Mouse (Mus musculus) hindbrain, embryonic 15.5 days (tissue): Measurements from ENCODE around the gene Scai. TPM values are rescaled to one million over a fixed set of nuclear protein-coding genes. Genes with fewer than 3 reads are reported as not detected.

ENCODE experiments used
- ATAC-seq: fragments of 200-750 bp; cut with Nextera tagmentation; 2 replicates; pipeline ENCODE4 v1.8.0; 2017; ENCODE audit warnings: low read depth, moderate number of reproducible peaks, moderate TSS enrichment; ENCODE audit not compliant: low FRiP score
- H3K27ac ChIP-seq: fragments of 300-500 bp; sonication (generic); replicated peaks from 2 replicates; pipeline ENCODE4 v1.5.1; 2015; ENCODE audit warnings: mild to moderate bottlenecking, inconsistent platforms
- H3K27me3 ChIP-seq: fragments of 300-500 bp; sonication (generic); 2 replicates; pipeline ENCODE4 v1.6.1; 2015; ENCODE audit warnings: control low read depth, inconsistent platforms
- H3K36me3 ChIP-seq: fragments of 300-500 bp; sonication (generic); 2 replicates; pipeline ENCODE4 v1.6.1; 2015; ENCODE audit warnings: control low read depth, inconsistent platforms
- H3K4me1 ChIP-seq: fragments of 300-500 bp; sonication (generic); replicated peaks from 2 replicates; pipeline ENCODE4 v1.6.1; 2015; ENCODE audit warnings: control low read depth, inconsistent platforms
- H3K4me2 ChIP-seq: fragments of 300-500 bp; sonication (generic); 2 replicates; pipeline ENCODE4 v1.6.1; 2015; ENCODE audit warnings: moderate library complexity, mild to moderate bottlenecking, inconsistent platforms
- H3K4me3 ChIP-seq: fragments of 300-500 bp; sonication (generic); 2 replicates; pipeline ENCODE4 v1.5.1; 2015; ENCODE audit warnings: mild to moderate bottlenecking, inconsistent platforms
- H3K9ac ChIP-seq: fragments of 300-500 bp; sonication (generic); 2 replicates; pipeline ENCODE4 v1.6.1; 2015; ENCODE audit warnings: inconsistent platforms
- H3K9me3 ChIP-seq: fragments of 300-500 bp; sonication (generic); 2 replicates; pipeline ENCODE4 v1.6.1; 2016; ENCODE audit warnings: control low read depth, inconsistent platforms
- WGBS: fragments of 180-500 bp; shearing (Covaris S2); methylation state at CpG from one replicate; pipeline ENCODE4 v1.1.7; 2015; 5-methylcytosine and 5-hydroxymethylcytosine counted together
- polyA plus RNA-seq: library from polyadenylated mRNA; unstranded; fragments of >200 nt; fragmentation: Nextera tagmentation; extraction: Ambion mirVana; gene quantifications from 2 replicates; pipeline ENCODE4 v1.2.1, GENCODE M21; 2015

Scai gene
- polyA plus RNA-seq, 1 experiment from 2014 or later, result 15.4 TPM

GRCm38 (mm10) chr2:39185942-39186341, 4.6 kb downstream of the Scai start:
- Histone ChIP-seq H3K9ac (no peak overlapping the region), H3K4me2 (no peak overlapping the region), H3K4me3 (no peak overlapping the region), H3K27me3 (no peaks in the 10 kb centered on the region), H3K4me1 (peaks cover 20% of the 10 kb centered on the region), H3K9me3 (no peaks in the 10 kb centered on the region), H3K27ac (no peak overlapping the region), H3K36me3 (peaks cover 6% of the 10 kb centered on the region; the same call in 1 of the 2 replicates)
- no peak for ATAC-seq
- 73% methylated on average over 3 of the region's 3 CpGs for WGBS

GRCm38 (mm10) chr2:39183587-39183986, 6.9 kb downstream of the Scai start:
- WGBS, result 86% methylated on average over 2 of the region's 2 CpGs
- no peak overlapping the region for H3K27ac ChIP-seq
- H3K9me3 ChIP-seq, result no peaks in the 10 kb centered on the region
- H3K4me1 ChIP-seq, result peaks cover 7% of the 10 kb centered on the region
- H3K4me2 ChIP-seq, result no peak overlapping the region
- H3K4me3 ChIP-seq, result no peak overlapping the region
- peak; percentile 46; the same call in 1 of the 2 replicates for ATAC-seq
- no peaks in the 10 kb centered on the region for H3K27me3 ChIP-seq
- H3K9ac ChIP-seq, result no peak overlapping the region
- H3K36me3 ChIP-seq, result peaks cover 17% of the 10 kb centered on the region

DNA sequence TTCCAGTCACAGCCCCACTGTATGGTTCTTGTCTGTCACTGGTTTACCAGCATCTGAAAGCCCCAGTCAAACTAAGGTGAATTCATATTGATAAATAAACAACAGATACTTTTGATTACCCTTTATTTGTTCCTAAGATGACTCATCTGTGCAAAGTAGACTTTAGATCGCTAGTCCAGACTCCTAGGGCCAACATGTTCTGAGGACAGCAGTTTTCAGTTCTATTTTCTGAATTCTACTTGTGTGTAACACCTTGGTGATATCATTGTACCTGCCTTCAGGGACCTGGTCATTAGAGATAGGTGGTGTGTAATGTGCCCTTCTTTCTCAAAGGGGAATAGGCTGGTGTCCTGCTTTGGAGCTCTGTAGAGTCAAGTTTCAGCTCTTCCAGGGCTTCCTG, 29.5 kb downstream of the Scai start:
- H3K4me3 ChIP-seq, result no peak overlapping the region
- H3K9ac ChIP-seq, result no peak overlapping the region
- H3K9me3 ChIP-seq, result no peaks in the 10 kb centered on the region
- no peak overlapping the region for H3K27ac ChIP-seq
- no peaks in the 10 kb centered on the region for H3K4me1 ChIP-seq
- ATAC-seq, result no peak
- no peaks in the 10 kb centered on the region for H3K27me3 ChIP-seq
- peaks cover 4% of the 10 kb centered on the region; the same call in 1 of the 2 replicates for H3K36me3 ChIP-seq
- 95% methylated on average over 1 of the region's 1 CpGs for WGBS
- no peak overlapping the region for H3K4me2 ChIP-seq

DNA sequence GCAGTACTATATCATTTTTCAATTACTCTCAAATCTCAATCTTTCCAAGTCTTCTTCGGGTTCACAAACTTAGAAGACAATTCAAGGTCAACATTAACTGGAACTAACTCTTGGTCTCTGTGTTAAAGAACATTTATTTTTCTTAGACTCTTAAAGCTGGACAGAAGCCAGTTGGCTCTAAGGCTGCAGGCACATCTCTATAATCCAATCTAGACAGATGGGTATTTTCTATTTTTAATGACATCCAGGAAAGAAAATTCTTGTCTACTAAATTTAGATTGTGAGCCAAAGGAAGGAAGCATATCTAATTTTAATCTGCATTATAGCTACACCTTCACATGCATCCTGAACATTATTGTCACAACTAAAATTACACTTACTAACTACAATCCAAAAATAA, 32.6 kb downstream of the Scai start:
- Histone ChIP-seq H3K9me3 (no peaks in the 10 kb centered on the region), H3K4me2 (no peak overlapping the region), H3K27ac (no peak overlapping the region), H3K27me3 (no peaks in the 10 kb centered on the region), H3K4me3 (no peak overlapping the region), H3K4me1 (no peaks in the 10 kb centered on the region), H3K36me3 (peaks cover 4% of the 10 kb centered on the region; the same call in 1 of the 2 replicates), H3K9ac (no peak overlapping the region)
- WGBS, result 69% methylated on average over 1 of the region's 1 CpGs
- ATAC-seq, result no peak

DNA sequence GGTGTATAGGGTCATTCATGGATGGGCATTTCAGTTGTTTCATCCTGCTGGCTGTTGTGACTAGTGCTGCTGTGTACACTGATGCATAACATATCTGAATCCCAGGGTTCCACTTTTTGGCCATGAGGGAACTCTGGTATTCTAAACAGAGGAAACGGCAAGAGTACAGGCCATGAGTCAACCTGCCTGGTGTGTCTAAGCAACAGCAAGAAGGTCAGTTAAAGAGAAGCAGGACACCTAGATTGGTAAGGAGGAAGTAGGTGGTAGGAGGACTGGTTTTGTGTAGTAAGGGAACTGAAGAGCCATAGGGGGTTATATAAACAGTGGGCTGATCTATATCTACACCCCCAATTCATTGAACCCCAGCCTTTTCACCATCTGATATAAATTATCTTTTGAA, 33.7 kb downstream of the Scai start:
- WGBS, result 62% methylated on average over 1 of the region's 1 CpGs
- no peak overlapping the region for H3K4me2 ChIP-seq
- H3K36me3 ChIP-seq, result peaks cover 4% of the 10 kb centered on the region; the same call in 1 of the 2 replicates
- H3K4me3 ChIP-seq, result no peak overlapping the region
- no peaks in the 10 kb centered on the region for H3K27me3 ChIP-seq
- no peaks in the 10 kb centered on the region for H3K9me3 ChIP-seq
- no peak overlapping the region for H3K9ac ChIP-seq
- no peak for ATAC-seq
- no peak overlapping the region for H3K27ac ChIP-seq
- H3K4me1 ChIP-seq, result no peaks in the 10 kb centered on the region

GRCm38 (mm10) chr2:39150943-39151342, 39.6 kb downstream of the Scai start:
- ATAC-seq, result no peak
- WGBS, result 68% methylated on average over 2 of the region's 2 CpGs
- H3K9ac ChIP-seq, result no peak overlapping the region
- no peaks in the 10 kb centered on the region for H3K4me1 ChIP-seq
- no peak overlapping the region for H3K27ac ChIP-seq
- H3K4me3 ChIP-seq, result no peak overlapping the region
- H3K9me3 ChIP-seq, result no peaks in the 10 kb centered on the region
- no peaks in the 10 kb centered on the region for H3K36me3 ChIP-seq
- H3K4me2 ChIP-seq, result no peak overlapping the region
- H3K27me3 ChIP-seq, result no peaks in the 10 kb centered on the region

GRCm38 (mm10) chr2:39148075-39148474, 42.5 kb downstream of the Scai start:
- Histone ChIP-seq H3K36me3 (no peaks in the 10 kb centered on the region), H3K4me2 (no peak overlapping the region), H3K4me1 (no peaks in the 10 kb centered on the region), H3K27me3 (no peaks in the 10 kb centered on the region), H3K27ac (no peak overlapping the region), H3K4me3 (no peak overlapping the region), H3K9ac (no peak overlapping the region), H3K9me3 (no peaks in the 10 kb centered on the region)
- ATAC-seq, result no peak
- 52% methylated on average over 2 of the region's 2 CpGs for WGBS

DNA sequence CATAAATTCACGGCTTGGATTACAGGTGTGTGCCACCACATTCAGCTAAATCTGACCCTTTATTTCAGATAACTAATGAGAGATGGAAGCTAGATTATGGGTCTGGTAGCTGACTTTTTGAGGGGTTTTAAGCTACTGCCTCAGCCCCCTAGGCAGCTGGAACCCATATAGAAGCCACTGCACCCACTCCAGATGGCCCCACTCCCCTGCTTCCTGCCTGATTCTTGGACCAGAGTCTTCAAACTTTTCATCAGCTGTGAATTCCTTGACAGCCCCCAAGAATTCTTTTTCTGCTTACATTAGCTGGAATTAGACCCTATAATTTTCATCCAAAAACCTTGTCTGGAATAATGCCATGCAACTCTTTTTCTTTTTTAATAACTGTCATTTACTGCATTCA, 44.1 kb downstream of the Scai start:
- H3K9ac ChIP-seq, result no peak overlapping the region
- H3K9me3 ChIP-seq, result no peaks in the 10 kb centered on the region
- H3K36me3 ChIP-seq, result no peaks in the 10 kb centered on the region
- ATAC-seq, result no peak
- no peak overlapping the region for H3K4me2 ChIP-seq
- no peak overlapping the region for H3K4me3 ChIP-seq
- 87% methylated on average over 1 of the region's 1 CpGs for WGBS
- no peak overlapping the region for H3K27ac ChIP-seq
- H3K4me1 ChIP-seq, result no peaks in the 10 kb centered on the region
- no peaks in the 10 kb centered on the region for H3K27me3 ChIP-seq

DNA sequence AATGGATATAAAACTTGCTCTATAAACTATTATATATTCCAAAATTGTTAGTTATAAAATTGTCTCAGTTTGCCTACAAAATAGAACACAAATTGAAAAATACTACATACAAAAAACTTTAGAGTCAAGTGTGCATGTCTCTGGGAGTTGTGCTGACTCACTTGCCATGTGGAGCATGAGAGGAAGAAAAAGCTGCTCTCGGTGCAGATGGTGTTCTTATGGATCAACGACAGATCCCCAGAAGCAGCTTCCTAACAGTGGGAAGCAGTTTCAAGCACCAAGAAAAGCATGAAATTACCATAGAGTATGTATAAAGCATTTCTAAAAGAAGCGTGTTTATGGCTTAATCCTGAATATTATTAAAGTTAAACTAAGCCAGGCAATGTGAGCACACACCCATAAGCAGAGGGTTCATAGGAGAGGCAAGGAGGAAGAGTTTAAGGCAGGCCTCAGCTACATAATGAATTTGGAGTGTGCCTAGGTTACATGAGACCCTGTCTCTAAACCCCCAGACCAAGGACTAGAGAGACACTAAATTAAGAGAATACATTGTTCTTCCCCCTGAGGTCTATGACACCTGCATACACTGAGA, 48.1 kb downstream of the Scai start:
- ATAC-seq, result no peak
- Histone ChIP-seq H3K27ac (no peak overlapping the region), H3K4me1 (no peaks in the 10 kb centered on the region), H3K27me3 (no peaks in the 10 kb centered on the region), H3K9ac (no peak overlapping the region), H3K9me3 (no peaks in the 10 kb centered on the region), H3K4me3 (no peak overlapping the region), H3K36me3 (no peaks in the 10 kb centered on the region), H3K4me2 (no peak overlapping the region)
- 68% methylated on average over 3 of the region's 3 CpGs for WGBS

DNA sequence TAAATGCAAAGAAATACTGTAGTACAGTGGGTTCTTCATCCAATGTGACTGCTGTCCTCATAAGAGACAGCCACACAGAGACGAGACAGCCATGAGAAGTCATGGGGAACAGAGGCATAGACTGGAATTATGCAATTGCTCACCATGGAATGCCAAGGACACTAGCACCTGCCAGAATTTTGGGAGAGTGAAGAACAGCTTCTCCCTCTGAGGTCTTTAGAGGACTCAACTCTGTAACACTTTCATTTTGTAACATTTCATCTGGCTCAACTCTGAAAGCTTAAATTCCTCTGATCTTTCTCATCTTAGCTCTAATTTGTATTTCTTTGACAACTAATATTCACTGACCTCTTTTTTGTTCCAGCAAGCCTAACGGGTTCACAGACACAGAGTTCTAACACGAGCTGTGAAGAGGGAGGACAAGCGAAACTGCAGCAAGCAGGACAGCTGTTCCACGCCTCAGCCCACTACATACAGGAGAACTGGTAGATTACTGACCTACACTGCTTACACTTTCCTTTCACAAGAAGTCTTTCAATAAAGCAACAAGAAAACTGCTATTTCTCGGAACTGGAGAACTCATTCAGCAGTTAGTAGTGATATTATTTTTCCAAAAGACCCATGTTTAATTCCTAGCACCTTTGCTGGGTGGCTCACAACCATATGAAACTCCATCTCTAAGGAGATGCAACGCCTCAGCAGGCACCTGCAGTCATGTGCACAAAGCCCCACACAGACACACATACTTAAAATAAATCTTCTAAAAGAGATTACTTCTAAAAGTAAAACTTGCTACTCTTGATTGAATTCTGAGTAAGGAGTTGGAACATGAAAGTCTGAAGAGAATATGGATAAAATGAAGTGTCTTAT, 49.7 kb downstream of the Scai start:
- Histone ChIP-seq H3K27me3 (no peaks in the 10 kb centered on the region), H3K9ac (no peak overlapping the region), H3K36me3 (no peaks in the 10 kb centered on the region), H3K4me2 (no peak overlapping the region), H3K4me1 (no peaks in the 10 kb centered on the region), H3K27ac (no peak overlapping the region), H3K9me3 (no peaks in the 10 kb centered on the region), H3K4me3 (no peak overlapping the region)
- no peak for ATAC-seq
- WGBS, result 90% methylated on average over 7 of the region's 7 CpGs

DNA sequence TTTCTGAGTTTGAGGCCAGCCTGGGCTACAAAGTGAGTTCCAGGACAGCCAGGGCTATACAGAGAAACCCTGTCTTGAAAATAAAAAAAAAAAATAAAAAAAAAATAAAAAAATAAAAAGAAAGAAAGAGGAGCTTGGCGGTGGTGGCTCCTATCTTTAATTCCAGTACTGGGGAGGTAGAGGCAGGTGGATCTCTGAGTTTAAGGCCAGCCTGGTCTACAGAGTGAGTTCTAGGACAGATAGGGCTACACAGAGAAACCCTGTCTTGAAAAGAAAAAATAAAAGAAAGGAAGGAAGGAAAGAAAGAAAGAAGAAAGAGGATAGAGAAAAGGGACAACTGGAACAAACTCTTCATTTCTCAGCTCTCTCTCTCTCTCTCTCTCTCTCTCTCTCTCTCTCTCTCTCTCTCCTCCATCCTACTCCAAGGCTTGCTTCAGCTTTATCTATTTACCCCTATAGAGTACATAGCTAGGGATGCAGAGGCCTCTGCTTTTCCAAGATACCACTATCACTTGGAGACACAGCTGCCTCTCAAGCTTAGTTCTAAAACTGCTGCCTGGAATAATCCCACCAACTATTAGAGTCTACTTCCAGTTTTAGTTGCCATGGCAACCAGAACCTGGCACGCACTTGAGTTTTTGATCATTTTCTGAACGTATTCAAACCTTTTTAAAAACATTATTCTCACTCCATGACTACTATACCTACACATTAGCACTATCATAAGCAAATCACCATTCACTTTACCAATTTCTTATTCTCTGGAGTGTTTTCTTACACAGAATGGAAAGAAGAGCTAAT, 60.8 kb downstream of the Scai start:
- 58% methylated on average over 3 of the region's 3 CpGs for WGBS
- H3K27me3 ChIP-seq, result no peaks in the 10 kb centered on the region
- H3K4me3 ChIP-seq, result no peak overlapping the region
- no peak overlapping the region for H3K9ac ChIP-seq
- H3K27ac ChIP-seq, result no peak overlapping the region
- H3K4me1 ChIP-seq, result 0 out of 2 replicates have a peak, but pooled peaks cover 4% of the 10 kb centered on the region
- H3K36me3 ChIP-seq, result peaks cover under 1% of the 10 kb centered on the region; the same call in 1 of the 2 replicates
- ATAC-seq, result 0 out of 2 replicates have a peak, but pooled peaks have one; percentile 38
- no peaks in the 10 kb centered on the region for H3K9me3 ChIP-seq
- no peak overlapping the region for H3K4me2 ChIP-seq

DNA sequence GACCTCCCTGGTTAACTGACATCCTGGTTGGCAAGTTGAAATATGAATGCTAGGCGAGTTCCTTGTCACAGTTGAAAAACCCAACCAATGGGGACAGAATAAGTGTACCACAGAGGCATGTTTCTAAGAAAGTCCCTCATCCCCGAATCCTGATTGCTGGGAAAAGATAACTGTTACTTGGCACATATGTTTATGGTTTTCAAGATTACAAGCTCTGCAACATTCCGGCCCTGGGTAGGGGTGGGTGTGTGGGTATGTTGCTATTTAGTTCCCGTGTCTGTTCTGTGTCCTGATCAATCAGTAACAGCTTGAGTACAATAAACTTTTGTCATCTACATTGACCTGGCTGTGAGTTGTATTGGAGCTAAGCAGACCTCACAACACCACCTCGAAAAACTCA, 66.4 kb downstream of the Scai start:
- H3K4me1 ChIP-seq, result no peaks in the 10 kb centered on the region
- H3K27ac ChIP-seq, result no peak overlapping the region
- H3K4me3 ChIP-seq, result no peak overlapping the region
- no peak for ATAC-seq
- 86% methylated on average over 5 of the region's 5 CpGs for WGBS
- H3K36me3 ChIP-seq, result peaks cover 43% of the 10 kb centered on the region
- no peak overlapping the region for H3K9ac ChIP-seq
- no peak overlapping the region for H3K4me2 ChIP-seq
- no peaks in the 10 kb centered on the region for H3K27me3 ChIP-seq
- no peaks in the 10 kb centered on the region for H3K9me3 ChIP-seq
